Mouse (Mus musculus): ENCODE measurements at regions not wholly inside any gene's neighbourhood (a gene's known extent, or its start where the extent isn't known, plus 50 kb on each side); places are given as distances from the start of the nearest gene placed in this dataset.

GRCm38 (mm10) chr11:32878967-32879366, 54.6 kb upstream of the Smim23 start:
- TF ChIP-seq CTCF (IDR thresholded peaks at IDR 0.05 in 2 of 3, conservative IDR thresholded peaks at IDR 0.05 in 1 of 3; ENCODE audit: control insufficient read depth in 1 of 3, insufficient read depth in 1 of 3, low read depth in 2 of 3, low read length in 3 of 3, poor library complexity in 1 of 3, severe bottlenecking in 1 of 3) (peak in 1 of 3 experiments; percentile 22; a peak in 1 of 6 replicates), POLR2A (IDR thresholded peaks at IDR 0.05; ENCODE audit: control insufficient read depth in 1 of 2, insufficient read depth in 1 of 2, low read depth in 1 of 2, low read length in 2 of 2, poor library complexity in 1 of 2) (no peak), MAFK (IDR thresholded peaks at IDR 0.05; ENCODE audit: borderline replicate concordance, low read depth, low read length) (no peak), POLR2AphosphoS2 (IDR thresholded peaks at IDR 0.05; ENCODE audit: low read length) (no peak), NRF1 (IDR thresholded peaks at IDR 0.05; ENCODE audit: insufficient read depth, low read depth, low read length, poor library complexity, severe bottlenecking) (no peak), SMC3 (IDR thresholded peaks at IDR 0.05; ENCODE audit: low read depth, low read length) (no peak), CHD1 (IDR thresholded peaks at IDR 0.05; ENCODE audit: low read depth, low read length) (no peak), JUND (IDR thresholded peaks at IDR 0.05; ENCODE audit: low read depth, low read length) (no peak), E2F4 (IDR thresholded peaks at IDR 0.05; ENCODE audit: borderline replicate concordance, low read depth, low read length) (no peak), GATA1 (IDR thresholded peaks at IDR 0.05; ENCODE audit: low read depth, low read length) (no peak), TAL1 (IDR thresholded peaks at IDR 0.05; ENCODE audit: low read length) (no peak)
